ENCODE assay signal across 8 mouse cellular contexts in the genomic region with DNA sequence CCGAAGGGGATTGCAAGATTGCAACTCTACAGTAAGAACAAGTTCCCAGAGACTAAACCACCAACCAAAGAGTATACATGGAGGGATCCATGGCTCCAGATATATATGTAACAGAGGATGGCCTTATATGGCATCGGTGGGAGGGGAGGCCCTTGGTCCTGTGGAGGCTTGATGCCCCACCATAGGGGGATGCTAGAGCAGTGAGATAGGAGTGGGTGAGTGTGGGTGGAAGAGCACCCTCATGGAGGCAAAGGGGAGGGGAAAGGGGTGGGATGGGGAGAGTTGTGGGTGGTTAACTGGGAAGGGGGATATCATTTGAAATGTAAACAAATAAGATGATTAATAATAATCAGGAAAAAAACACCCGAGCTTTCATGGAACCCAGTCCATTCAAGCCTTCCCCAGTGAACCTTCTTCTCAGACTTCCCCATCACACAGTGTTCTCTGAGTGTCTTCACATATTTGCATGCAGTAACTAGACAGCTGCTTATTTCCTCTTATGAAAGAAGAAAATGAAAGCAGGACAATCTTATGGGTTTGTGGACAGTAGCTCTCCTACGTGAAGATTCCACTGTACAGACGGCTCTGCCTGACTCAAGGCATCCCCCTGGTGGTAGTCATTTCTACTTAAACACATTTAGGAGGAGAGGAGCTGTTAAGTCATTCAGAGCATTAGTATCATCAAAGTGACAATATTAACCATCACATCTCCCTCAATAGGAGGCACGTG.
DNase-seq lines count a peak whose midpoint lies in the region; ATAC-seq and TF ChIP-seq lines count a peak whose summit lies in the region.

No protein-coding gene starts in this region.

- H3K4me1 ChIP-seq in hindbrain, embryonic 12.5 days: 0 out of 2 replicates have a peak, but pooled peaks cover 2% of the 10 kb centered on the region
- no peaks in the 10 kb centered on the region for H3K4me1 ChIP-seq in liver, adult 2 months (ENCODE audit: control insufficient read depth, insufficient read depth, low read length)

- H3K79me2 ChIP-seq in liver, adult 2 months (ENCODE audit: control insufficient read depth, insufficient read depth, low read length): peaks cover 28% of the 10 kb centered on the region
- H3K79me2 ChIP-seq in myocyte (ENCODE audit: control insufficient read depth, insufficient read depth): peaks cover 23% of the 10 kb centered on the region

- peak; percentile 95 for ATAC-seq in common myeloid progenitor, adult 5-6 weeks (replicated peaks; ENCODE audit: low read depth, poor library complexity, severe bottlenecking)
- ATAC-seq in hindbrain, embryonic 12.5 days (ENCODE audit: low FRiP score): 0 out of 2 replicates have a peak, but pooled peaks have one; percentile 48

- TF ChIP-seq CTCF in liver, adult 2 months (IDR thresholded peaks at IDR 0.05; ENCODE audit: low read depth, low read length): peak; percentile 61

- 68% methylated on average over 6 of the region's 6 CpGs for WGBS in hindbrain, embryonic 12.5 days
- 58% methylated on average over 6 of the region's 6 CpGs for WGBS in liver, adult 2 months

- no peak overlapping the region for H3K4me2 ChIP-seq in hindbrain, embryonic 12.5 days (replicated peaks)
- H3K4me2 ChIP-seq in myocyte (ENCODE audit: low read depth): peak overlapping the region; percentile 53

- no peaks in the 10 kb centered on the region for H3K36me3 ChIP-seq in hindbrain, embryonic 12.5 days
- no peaks in the 10 kb centered on the region for H3K36me3 ChIP-seq in liver, adult 2 months (ENCODE audit: control insufficient read depth, insufficient read depth, low read length)
- peaks cover 9% of the 10 kb centered on the region for H3K36me3 ChIP-seq in myocyte (ENCODE audit: control insufficient read depth, insufficient read depth)

- no peak for TF ChIP-seq POLR2A in liver, adult 2 months (IDR thresholded peaks at IDR 0.05; ENCODE audit: extremely low read depth, insufficient read depth, low read length)
- no peak for TF ChIP-seq POLR2A in myocyte (IDR thresholded peaks at IDR 0.05; ENCODE audit: insufficient read length, low read depth)

- H3ac ChIP-seq in myocyte (ENCODE audit: control insufficient read depth, insufficient read length): no peak overlapping the region

- H3K27ac ChIP-seq in hindbrain, embryonic 12.5 days: no peak overlapping the region
- H3K27ac ChIP-seq in liver, adult 2 months (replicated peaks; ENCODE audit: insufficient read depth, low read depth, low read length): no peak overlapping the region

- H3K9ac ChIP-seq in hindbrain, embryonic 12.5 days: no peak overlapping the region
- no peak overlapping the region for H3K9ac ChIP-seq in liver, adult 2 months (ENCODE audit: low read depth, low read length)

- no peaks in the 10 kb centered on the region for H3K9me3 ChIP-seq in hindbrain, embryonic 12.5 days (replicated peaks)

- no peaks in the 10 kb centered on the region for H3K27me3 ChIP-seq in hindbrain, embryonic 12.5 days
- H3K27me3 ChIP-seq in liver, adult 2 months (ENCODE audit: control insufficient read depth, insufficient read depth, low read length): no peaks in the 10 kb centered on the region
- H3K27me3 ChIP-seq in myocyte (ENCODE audit: control insufficient read depth, insufficient read depth, insufficient read length): no peaks in the 10 kb centered on the region

- H3K4me3 ChIP-seq in hindbrain, embryonic 12.5 days: no peak overlapping the region
- no peak overlapping the region for H3K4me3 ChIP-seq in liver, adult 2 months (ENCODE audit: insufficient read depth, low read depth, low read length)
- no peak overlapping the region for H3K4me3 ChIP-seq in myocyte

- peak; percentile 67 for DNase-seq in kidney, adult 9 months
- DNase-seq in kidney, adult 11 months: no peak
- peak; percentile 80 for DNase-seq in MN1 (ENCODE audit: low spot score)
- DNase-seq in liver, adult 2 months (ENCODE audit: extremely low read depth, low read depth, low spot score): peak; percentile 57
- DNase-seq in yolk sac, embryonic 10.5 days (ENCODE audit: low spot score): no peak

TF ChIP-seq in myocyte, 11 proteins besides CTCF, POLR2A, EP300 and RAD21:
- TF ChIP-seq MAX (IDR thresholded peaks at IDR 0.05; ENCODE audit: low read depth) (no peak), REST (IDR thresholded peaks at IDR 0.05; ENCODE audit: insufficient read depth, insufficient read length) (no peak), E2F4 (IDR thresholded peaks at IDR 0.05; ENCODE audit: insufficient read depth) (no peak), CEBPB (IDR thresholded peaks at IDR 0.05; ENCODE audit: insufficient read depth, poor library complexity, severe bottlenecking) (no peak), MYOG (IDR thresholded peaks at IDR 0.05; ENCODE audit: control insufficient read depth in 1 of 3, insufficient read depth in 1 of 3, insufficient read length in 2 of 3, low read depth in 2 of 3) (no peak), MYOD1 (IDR thresholded peaks at IDR 0.05; ENCODE audit: control insufficient read depth in 1 of 3, insufficient read length in 2 of 3, low read depth in 2 of 3) (no peak)

Comparison
In these comparisons a context has a peak if more than half of its experiments do, and no peak if none do; other contexts are left out.
1. DNase-seq: peak in kidney, adult 9 months (single experiment), MN1 (single experiment) and liver, adult 2 months (single experiment); none in kidney, adult 11 months (single experiment) and yolk sac, embryonic 10.5 days (single experiment).